Mouse (Mus musculus) E14TG2a.4 (cell line): Measurements from ENCODE around the gene Tapt1.

Experiments used
- CTCF ChIP-seq: conservative IDR thresholded peaks from 2 replicates; pipeline ENCODE4 v1.5.1; 2014; ENCODE audit warnings: low read length
- NANOG ChIP-seq: IDR thresholded peaks from 2 replicates; pipeline ENCODE4 v1.6.1; 2014; ENCODE audit warnings: borderline replicate concordance, low read length, mixed read lengths
- POU5F1 ChIP-seq: IDR thresholded peaks from 2 replicates; pipeline ENCODE4 v1.6.1; 2014; ENCODE audit warnings: low read length, borderline replicate concordance

- no peak for TF ChIP-seq CTCF
- no peak for TF ChIP-seq POU5F1
- no peak for TF ChIP-seq NANOG
These were observed 67.2 kb downstream of the Tapt1 start for GRCm38 (mm10) chr5:44159231-44159630.
